ENCODE assay signal across 13 mouse cellular contexts in the genomic region with DNA sequence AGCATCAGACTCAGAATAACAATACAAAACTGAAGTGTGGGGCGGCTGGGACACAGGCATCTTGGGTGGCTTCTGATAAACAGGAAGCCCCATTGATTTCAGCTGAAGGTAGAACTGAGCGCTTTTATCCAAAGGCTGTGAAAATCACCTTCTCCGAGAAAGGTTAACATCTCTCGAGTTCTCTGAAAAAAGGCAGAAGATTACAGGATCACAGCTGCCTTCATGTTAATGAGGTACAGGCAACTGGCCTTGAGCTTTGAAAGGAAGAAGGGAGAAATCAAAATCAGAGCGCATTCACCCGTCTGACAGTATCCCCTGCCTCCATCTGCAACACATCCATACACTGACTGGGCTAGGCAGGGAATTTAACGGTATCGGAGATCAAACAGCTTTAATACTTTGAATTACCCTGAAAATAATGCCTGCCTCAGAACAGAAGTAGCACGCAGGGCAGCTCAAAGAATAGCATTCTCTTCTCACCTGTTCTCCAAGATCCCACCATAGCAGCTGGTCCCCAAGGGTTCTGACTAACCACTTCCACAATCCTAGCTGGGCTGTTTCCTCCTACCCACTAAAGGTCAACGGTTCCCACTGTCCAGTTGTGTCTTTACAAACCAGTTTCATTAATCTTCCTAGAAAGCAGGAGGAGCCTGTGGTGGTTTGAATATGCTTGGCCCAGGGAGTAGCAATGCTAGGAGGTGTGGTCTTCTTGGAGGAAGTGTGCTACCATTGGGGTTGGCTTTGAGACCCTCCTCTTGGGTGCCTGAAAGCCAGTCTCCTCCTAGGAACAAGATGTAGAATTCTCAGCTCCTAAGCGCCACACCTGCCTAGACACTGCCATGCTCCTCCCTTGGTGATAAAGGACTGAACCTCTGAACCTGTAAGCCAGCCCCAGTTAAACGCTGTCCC.
A peak's percentile ranks its signal among the peaks of the same experiment; 100 is the strongest.
DNase-seq lines count a peak whose midpoint lies in the region; ATAC-seq and TF ChIP-seq lines count a peak whose summit lies in the region.
"Had no signal": no experiment of that assay in that cellular context is flagged by ENCODE, and none has a peak within 500 bp of the region (broad histone marks: within the 10 kb centered on the region; RNA-seq: fewer than 3 reads in every experiment).

No protein-coding gene starts in this region.

- no peaks in the 10 kb centered on the region for H3K36me3 ChIP-seq in kidney, embryonic 14.5 days (ENCODE audit: control insufficient read depth, insufficient read depth, low read length)
- 0 out of 2 replicates have a peak, but pooled peaks cover 3% of the 10 kb centered on the region for H3K36me3 ChIP-seq in forebrain, embryonic 10.5 days (replicated peaks)
- H3K36me3 ChIP-seq in hindbrain, postnatal 0 days (ENCODE audit: insufficient read depth, low read length), result no peaks in the 10 kb centered on the region
- H3K36me3 ChIP-seq in neural tube, embryonic 12.5 days, result no peaks in the 10 kb centered on the region

- no peak overlapping the region for H3K4me2 ChIP-seq in kidney, embryonic 14.5 days (replicated peaks; ENCODE audit: low read depth, low read length)
- 0 out of 2 replicates have a peak overlapping the region, but pooled peaks have one; percentile 21 for H3K4me2 ChIP-seq in hindbrain, postnatal 0 days (ENCODE audit: low read depth, low read length)
- peak overlapping the region; percentile 26; the same call in 1 of the 2 replicates for H3K4me2 ChIP-seq in neural tube, embryonic 12.5 days (replicated peaks)

- H3K9me3 ChIP-seq in kidney, embryonic 14.5 days (ENCODE audit: control insufficient read depth, low read length), result no peaks in the 10 kb centered on the region
- H3K9me3 ChIP-seq in forebrain, embryonic 10.5 days, result no peaks in the 10 kb centered on the region
- H3K9me3 ChIP-seq in hindbrain, postnatal 0 days (ENCODE audit: low read length), result no peaks in the 10 kb centered on the region
- H3K9me3 ChIP-seq in neural tube, embryonic 12.5 days, result no peaks in the 10 kb centered on the region

- H3K9ac ChIP-seq in kidney, embryonic 14.5 days (ENCODE audit: low read depth, low read length), result no peak overlapping the region
- H3K9ac ChIP-seq in hindbrain, postnatal 0 days (replicated peaks; ENCODE audit: low read length), result no peak overlapping the region
- H3K9ac ChIP-seq in neural tube, embryonic 12.5 days, result no peak overlapping the region

- TF ChIP-seq CTCF in hindbrain, postnatal 0 days (IDR thresholded peaks at IDR 0.05; ENCODE audit: low read depth), result no peak

- ATAC-seq in kidney, embryonic 14.5 days (ENCODE audit: low FRiP score, low TSS enrichment), result no peak
- ATAC-seq in hindbrain, postnatal 0 days, result no peak
- 0 out of 2 replicates have a peak, but pooled peaks have one; percentile 33 for ATAC-seq in neural tube, embryonic 12.5 days (ENCODE audit: low FRiP score, low read depth)
- no peak for ATAC-seq in granulocyte monocyte progenitor cell, adult 5-6 weeks (replicated peaks; ENCODE audit: poor library complexity, severe bottlenecking)
- ATAC-seq: Patski had no signal

- H3K4me3 ChIP-seq in kidney, embryonic 14.5 days (ENCODE audit: low read length), result no peak overlapping the region
- H3K4me3 ChIP-seq in forebrain, embryonic 10.5 days, result peak overlapping the region; percentile 8; the same call in 1 of the 2 replicates
- H3K4me3 ChIP-seq in hindbrain, postnatal 0 days (ENCODE audit: low read length), result no peak overlapping the region
- no peak overlapping the region for H3K4me3 ChIP-seq in neural tube, embryonic 12.5 days

- H3K4me1 ChIP-seq in kidney, embryonic 14.5 days (ENCODE audit: control insufficient read depth, insufficient read depth, low read length), result peaks cover 18% of the 10 kb centered on the region; the same call in 1 of the 2 replicates
- peaks cover 71% of the 10 kb centered on the region for H3K4me1 ChIP-seq in forebrain, embryonic 10.5 days
- peaks cover 8% of the 10 kb centered on the region; the same call in 1 of the 2 replicates for H3K4me1 ChIP-seq in hindbrain, postnatal 0 days (ENCODE audit: insufficient read depth, low read length)
- peaks cover 43% of the 10 kb centered on the region for H3K4me1 ChIP-seq in neural tube, embryonic 12.5 days

- WGBS in kidney, embryonic 14.5 days, result 26% methylated on average over 12 of the region's 12 CpGs
- WGBS in forebrain, embryonic 10.5 days, result 27% methylated on average over 12 of the region's 12 CpGs
- 33% methylated on average over 12 of the region's 12 CpGs for WGBS in hindbrain, postnatal 0 days
- WGBS in neural tube, embryonic 12.5 days, result 21% methylated on average over 12 of the region's 12 CpGs

- H3K27me3 ChIP-seq in kidney, embryonic 14.5 days (ENCODE audit: control insufficient read depth, insufficient read depth, low read length), result no peaks in the 10 kb centered on the region
- H3K27me3 ChIP-seq in forebrain, embryonic 10.5 days (ENCODE audit: poor library complexity, severe bottlenecking), result no peaks in the 10 kb centered on the region
- H3K27me3 ChIP-seq in hindbrain, postnatal 0 days (ENCODE audit: insufficient read depth, low read length), result no peaks in the 10 kb centered on the region
- H3K27me3 ChIP-seq in neural tube, embryonic 12.5 days (replicated peaks), result no peaks in the 10 kb centered on the region
- H3K27me3 ChIP-seq: Patski had no signal

- no peak for DNase-seq in kidney, adult 9 months
- DNase-seq in forebrain, embryonic 10.5 days (ENCODE audit: extremely low spot score, low spot score), result no peak
- peak; percentile 27 for DNase-seq in hindbrain, postnatal 0 days (ENCODE audit: low spot score)
- DNase-seq in ovary, postnatal 14 days (ENCODE audit: low spot score), result no peak
- no peak for DNase-seq in gastrocnemius, adult 18-20 months (ENCODE audit: low spot score)
- DNase-seq: gastrocnemius, postnatal 25 days; heart, postnatal 10 days; liver; lung, postnatal 4 days had no signal

- H3K27ac ChIP-seq in kidney, embryonic 14.5 days (ENCODE audit: low read depth, low read length), result peak overlapping the region; percentile 31
- H3K27ac ChIP-seq in forebrain, embryonic 10.5 days, result peak overlapping the region; percentile 72
- H3K27ac ChIP-seq in hindbrain, postnatal 0 days, result peak overlapping the region; percentile 66
- H3K27ac ChIP-seq in neural tube, embryonic 12.5 days, result peak overlapping the region; percentile 43
